ENCODE assay signal across 8 mouse cellular contexts in genomic region chrX:37084927-37085660, GRCm38 (mm10). TPM values are rescaled to one million over a fixed set of nuclear protein-coding genes. Genes with fewer than 3 reads are reported as not detected.
DNase-seq lines count a peak whose midpoint lies in the region; ATAC-seq and TF ChIP-seq lines count a peak whose summit lies in the region.

TSS of gene Rpl39 (minus strand) at chrX:37085402.

- H3K27me3 ChIP-seq in MEL (ENCODE audit: control insufficient read depth in 1 of 2, insufficient read depth in 2 of 2, low read length in 2 of 2), result no peaks in the 10 kb centered on the region
- no peaks in the 10 kb centered on the region for H3K27me3 ChIP-seq in cerebellum, adult 2 months (ENCODE audit: control insufficient read depth, insufficient read depth, low read length)
- no peaks in the 10 kb centered on the region for H3K27me3 ChIP-seq in forebrain, postnatal 0 days (ENCODE audit: insufficient read depth, low read length)
- H3K27me3 ChIP-seq in lung, embryonic 16.5 days (ENCODE audit: control insufficient read depth, insufficient read depth, low read depth, low read length), result no peaks in the 10 kb centered on the region

- no peak for TF ChIP-seq EP300 in MEL (IDR thresholded peaks at IDR 0.05; ENCODE audit: low read depth in 1 of 2, low read length in 2 of 2)

- H3K4me1 ChIP-seq in MEL (ENCODE audit: control insufficient read depth in 1 of 2, insufficient read depth in 2 of 2, low read length in 2 of 2), result peaks cover 3 to 5% of the 10 kb centered on the region in 2 experiments; a peak in 2 of 4 replicates
- H3K4me1 ChIP-seq in cerebellum, adult 2 months (ENCODE audit: control insufficient read depth, insufficient read depth, low read length), result no peaks in the 10 kb centered on the region
- no peaks in the 10 kb centered on the region for H3K4me1 ChIP-seq in forebrain, postnatal 0 days (ENCODE audit: insufficient read depth)
- H3K4me1 ChIP-seq in lung, embryonic 16.5 days (replicated peaks; ENCODE audit: control insufficient read depth, insufficient read depth, low read length), result peaks cover 7% of the 10 kb centered on the region; the same call in 1 of the 2 replicates

- ATAC-seq in forebrain, postnatal 0 days, result peak; percentile 97
- peak; percentile 96 for ATAC-seq in lung, embryonic 16.5 days (ENCODE audit: low read depth)

- WGBS in cerebellum, adult 2 months, result 6% methylated on average over 37 of the region's 38 CpGs
- WGBS in forebrain, postnatal 0 days, result 20% methylated on average over 38 of the region's 38 CpGs
- WGBS in lung, embryonic 16.5 days, result 17% methylated on average over 38 of the region's 38 CpGs

- TF ChIP-seq CTCF in MEL (IDR thresholded peaks at IDR 0.05 in 2 of 3, conservative IDR thresholded peaks at IDR 0.05 in 1 of 3; ENCODE audit: control insufficient read depth in 1 of 3, insufficient read depth in 1 of 3, low read depth in 2 of 3, low read length in 3 of 3, poor library complexity in 1 of 3, severe bottlenecking in 1 of 3), result no peak
- no peak for TF ChIP-seq CTCF in cerebellum, adult 2 months (IDR thresholded peaks at IDR 0.05; ENCODE audit: borderline replicate concordance, insufficient read depth, low read depth, low read length)
- TF ChIP-seq CTCF in forebrain, postnatal 0 days (IDR thresholded peaks at IDR 0.05; ENCODE audit: low read depth), result peak; percentile 46; the same call in 1 of the 2 replicates

- peaks cover 24% of the 10 kb centered on the region for H3K79me2 ChIP-seq in MEL (ENCODE audit: control insufficient read depth, insufficient read depth, low read length, poor library complexity)

- DNase-seq in MEL (ENCODE audit: low read depth, low spot score), result peak; percentile 92
- DNase-seq in cerebellum, adult 2 months, result peak; percentile 88
- peak; percentile 93 for DNase-seq in forebrain, postnatal 0 days
- peak; percentile 86 for DNase-seq in heart, postnatal 4 days
- DNase-seq in layer of hippocampus, adult 9-10 months (ENCODE audit: low spot score), result peak; percentile 74
- DNase-seq in ovary, postnatal 10 days (ENCODE audit: low spot score), result peak; percentile 45
- peak; percentile 79 to 84 for DNase-seq in thymus, postnatal 10 days (ENCODE audit: low spot score in 2 of 2)

- no peak for TF ChIP-seq RAD21 in MEL (IDR thresholded peaks at IDR 0.05; ENCODE audit: low read depth, low read length)

- peak within 1 kb of the TSS; percentile 77 to 79 for H3K4me3 ChIP-seq in MEL (ENCODE audit: control insufficient read depth in 1 of 2, insufficient read depth in 1 of 2, low read depth in 2 of 2, low read length in 2 of 2)
- H3K4me3 ChIP-seq in cerebellum, adult 2 months (replicated peaks; ENCODE audit: insufficient read depth, low read depth, low read length), result peak within 1 kb of the TSS; percentile 100
- H3K4me3 ChIP-seq in forebrain, postnatal 0 days (ENCODE audit: low read depth, low read length), result peak within 1 kb of the TSS; percentile 52
- peak within 1 kb of the TSS; percentile 65 for H3K4me3 ChIP-seq in lung, embryonic 16.5 days (ENCODE audit: low read length)

- TF ChIP-seq POLR2A in MEL (IDR thresholded peaks at IDR 0.05; ENCODE audit: control insufficient read depth in 1 of 2, insufficient read depth in 1 of 2, low read depth in 1 of 2, low read length in 2 of 2, poor library complexity in 1 of 2), result peak; percentile 76 to 91
- TF ChIP-seq POLR2A in cerebellum, adult 2 months (IDR thresholded peaks at IDR 0.05; ENCODE audit: borderline replicate concordance, insufficient read depth, low read length), result peak; percentile 56; the same call in 1 of the 2 replicates

- H3K36me3 ChIP-seq in MEL (ENCODE audit: control insufficient read depth in 1 of 2, insufficient read depth in 2 of 2, low read length in 2 of 2), result peaks cover 6 to 11% of the 10 kb centered on the region in 2 experiments; a peak in 3 of 4 replicates
- 0 out of 2 replicates have a peak, but pooled peaks cover 3% of the 10 kb centered on the region for H3K36me3 ChIP-seq in forebrain, postnatal 0 days (ENCODE audit: insufficient read depth)
- peaks cover 7% of the 10 kb centered on the region for H3K36me3 ChIP-seq in lung, embryonic 16.5 days (ENCODE audit: control insufficient read depth, insufficient read depth, low read length)

- H3K27ac ChIP-seq in MEL (ENCODE audit: control insufficient read depth, low read depth, low read length), result peak within 1 kb of the TSS; percentile 95
- H3K27ac ChIP-seq in cerebellum, adult 2 months (ENCODE audit: insufficient read depth, low read length), result peak within 1 kb of the TSS; percentile 67
- H3K27ac ChIP-seq in forebrain, postnatal 0 days (ENCODE audit: low read depth, low read length), result peak within 1 kb of the TSS; percentile 87
- H3K27ac ChIP-seq in lung, embryonic 16.5 days (ENCODE audit: low read length), result peak within 1 kb of the TSS; percentile 93

- peak within 1 kb of the TSS; percentile 91 for H3K9ac ChIP-seq in MEL (ENCODE audit: control insufficient read depth, low read depth, low read length, poor library complexity, severe bottlenecking)
- H3K9ac ChIP-seq in forebrain, postnatal 0 days, result peak within 1 kb of the TSS; percentile 57
- peak within 1 kb of the TSS; percentile 77 for H3K9ac ChIP-seq in lung, embryonic 16.5 days (ENCODE audit: low read length)

- H3K4me2 ChIP-seq in forebrain, postnatal 0 days (ENCODE audit: low read depth), result peak within 1 kb of the TSS; percentile 55
- H3K4me2 ChIP-seq in lung, embryonic 16.5 days (ENCODE audit: low read depth, low read length), result peak within 1 kb of the TSS; percentile 72

- no peaks in the 10 kb centered on the region for H3K9me3 ChIP-seq in MEL (replicated peaks; ENCODE audit: insufficient read depth, low read length)
- H3K9me3 ChIP-seq in forebrain, postnatal 0 days (ENCODE audit: low read length), result no peaks in the 10 kb centered on the region
- H3K9me3 ChIP-seq in lung, embryonic 16.5 days (ENCODE audit: control insufficient read depth, low read length), result no peaks in the 10 kb centered on the region

TF ChIP-seq in MEL, 35 proteins besides CTCF, POLR2A, EP300 and RAD21 (continues in another document):
- peak; percentile 95 for TF ChIP-seq MYC (IDR thresholded peaks at IDR 0.05; ENCODE audit: low read depth, low read length)
- TF ChIP-seq ZKSCAN1 (IDR thresholded peaks at IDR 0.05; ENCODE audit: low read depth, low read length), result no peak
- peak; percentile 57; the same call in 1 of the 2 replicates for TF ChIP-seq KAT2A (conservative IDR thresholded peaks at IDR 0.05; ENCODE audit: low read depth, low read length)
- no peak for TF ChIP-seq MYB (IDR thresholded peaks at IDR 0.05; ENCODE audit: low read depth, low read length)
- no peak; the same call in 1 of the 2 replicates for TF ChIP-seq POLR2AphosphoS5 (IDR thresholded peaks at IDR 0.05; ENCODE audit: borderline replicate concordance, low read depth, low read length)
- no peak for TF ChIP-seq UBTF (IDR thresholded peaks at IDR 0.05; ENCODE audit: borderline replicate concordance, insufficient read depth, low read depth, low read length)
- no peak for TF ChIP-seq RCOR1 (IDR thresholded peaks at IDR 0.05; ENCODE audit: low read depth, low read length)
- TF ChIP-seq NELFE (IDR thresholded peaks at IDR 0.05; ENCODE audit: low read depth, low read length), result peak; percentile 86
- no peak for TF ChIP-seq JUND (IDR thresholded peaks at IDR 0.05; ENCODE audit: low read depth, low read length)
- TF ChIP-seq ZMIZ1 (IDR thresholded peaks at IDR 0.05; ENCODE audit: low read depth, low read length), result no peak
- no peak for TF ChIP-seq GATA1 (IDR thresholded peaks at IDR 0.05; ENCODE audit: low read depth, low read length)
- no peak for TF ChIP-seq USF1 (IDR thresholded peaks at IDR 0.05; ENCODE audit: low read depth, low read length)
- TF ChIP-seq TCF12 (IDR thresholded peaks at IDR 0.05; ENCODE audit: low read depth, low read length), result peak; percentile 40
- TF ChIP-seq ETS1 (IDR thresholded peaks at IDR 0.05; ENCODE audit: low read depth, low read length), result no peak
- TF ChIP-seq POLR2AphosphoS2 (IDR thresholded peaks at IDR 0.05; ENCODE audit: low read length), result peak; percentile 68; the same call in 1 of the 2 replicates
- TF ChIP-seq NRF1 (IDR thresholded peaks at IDR 0.05; ENCODE audit: insufficient read depth, low read depth, low read length, poor library complexity, severe bottlenecking), result no peak
- TF ChIP-seq MAZ (IDR thresholded peaks at IDR 0.05; ENCODE audit: low read depth, low read length), result no peak
- TF ChIP-seq BHLHE40 (IDR thresholded peaks at IDR 0.05; ENCODE audit: borderline replicate concordance, low read depth, low read length), result no peak
- peak; percentile 49; the same call in 1 of the 2 replicates for TF ChIP-seq MXI1 (IDR thresholded peaks at IDR 0.05; ENCODE audit: low read depth, low read length)
- no peak for TF ChIP-seq ELF1 (IDR thresholded peaks at IDR 0.05; ENCODE audit: low read depth, low read length)
- no peak for TF ChIP-seq GABPA (IDR thresholded peaks at IDR 0.05; ENCODE audit: low read depth, low read length)
- peak; percentile 86 for TF ChIP-seq MAX (IDR thresholded peaks at IDR 0.05; ENCODE audit: low read length)
- TF ChIP-seq USF2 (IDR thresholded peaks at IDR 0.05; ENCODE audit: borderline replicate concordance in 1 of 2, insufficient read depth in 1 of 2, low read depth in 1 of 2, low read length in 2 of 2), result no peak
- no peak for TF ChIP-seq CHD1 (IDR thresholded peaks at IDR 0.05; ENCODE audit: low read depth, low read length)
- TF ChIP-seq ZNF384 (IDR thresholded peaks at IDR 0.05; ENCODE audit: low read depth, low read length), result no peak
- TF ChIP-seq SIN3A (IDR thresholded peaks at IDR 0.05; ENCODE audit: low read length), result no peak; the same call in 1 of the 2 replicates
- peak; percentile 94 for TF ChIP-seq TBP (IDR thresholded peaks at IDR 0.05; ENCODE audit: low read depth, low read length)
- no peak for TF ChIP-seq CHD2 (IDR thresholded peaks at IDR 0.05; ENCODE audit: low read length)
- no peak for TF ChIP-seq ZC3H11A (IDR thresholded peaks at IDR 0.05; ENCODE audit: low read depth, low read length)
- no peak for TF ChIP-seq E2F4 (IDR thresholded peaks at IDR 0.05; ENCODE audit: borderline replicate concordance, low read depth, low read length)
- peak; percentile 69 for TF ChIP-seq HCFC1 (IDR thresholded peaks at IDR 0.05; ENCODE audit: low read depth, low read length)

RNA-seq across cellular contexts. Expression of gene Rpl39, which starts in this region (rescaled TPM):
- 1,123 and 1,279 TPM in 2 replicates for total RNA-seq in MEL (2012; rRNA removed)
- 1,000 to 10,000 TPM in 1 of 2 experiments, not detected in 1; 1,063 TPM for polyA plus RNA-seq in MEL (2012; ENCODE audit: insufficient read depth in 1 of 2, insufficient read length in 2 of 2, low read depth in 1 of 2, low replicate concordance in 2 of 2, missing spikeins in 1 of 2)
- 240 and 243 TPM in 2 replicates for polyA plus RNA-seq in cerebellum, adult 2 months (2012; rRNA removed)
- 270 and 540 TPM in 2 replicates for total RNA-seq in forebrain, postnatal 0 days (2014; rRNA removed)
- polyA plus RNA-seq in forebrain, postnatal 0 days (2015; fragmentation: Nextera tagmentation; extraction: Ambion mirVana), result 360 and 524 TPM in 2 replicates
- total RNA-seq in heart, postnatal 4 days (2021), result 100 to 1,000 TPM; 610 to 627 TPM
- 511 and 600 TPM in 2 replicates for polyA plus RNA-seq in lung, embryonic 16.5 days (2015; fragmentation: Nextera tagmentation; extraction: Ambion mirVana)

Comparison
In these comparisons a context has a peak if more than half of its experiments do, and no peak if none do; other contexts are left out.
1. Peak in every context shown above with its lines: DNase-seq, ATAC-seq, H3K4me3 ChIP-seq and H3K27ac ChIP-seq.